Mouse (Mus musculus): ENCODE data around the gene Esyt3.

DNA sequence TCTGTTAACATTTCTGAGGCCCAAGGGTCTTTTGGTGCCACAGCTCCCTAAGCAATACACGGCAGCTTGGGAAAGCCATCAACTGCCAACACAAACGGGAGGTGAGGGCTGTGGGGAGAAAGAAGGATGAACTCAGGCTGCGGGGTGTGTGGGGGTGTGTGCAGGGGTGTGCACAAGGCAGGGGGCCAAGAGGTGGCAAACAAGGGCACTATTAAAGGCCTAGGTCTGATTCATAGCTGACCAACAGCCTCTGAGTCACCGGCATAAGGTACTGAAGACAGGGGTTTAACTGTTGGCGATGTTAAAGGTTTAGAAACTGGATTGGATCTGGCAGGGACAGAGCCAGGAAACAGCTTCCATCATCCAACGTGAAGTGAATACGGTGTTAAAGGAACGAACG, 30.5 kb upstream of the Esyt3 start:
- TF ChIP-seq CTCF (IDR thresholded peaks at IDR 0.05; ENCODE audit: low read depth, low read length) (no peak), POLR2A (IDR thresholded peaks at IDR 0.05; ENCODE audit: extremely low read depth, insufficient read depth, low read length) (no peak)
